Mouse (Mus musculus) myocyte (in vitro differentiated cells): ENCODE results near the gene Cd19.

Experiments
- E2F4 ChIP-seq: IDR thresholded peaks from one replicate; pipeline ENCODE4 v1.6.1; 2011; ENCODE audit warnings: mild to moderate bottlenecking, control low read depth, moderate library complexity; ENCODE audit not compliant: insufficient read depth
- MAX ChIP-seq: IDR thresholded peaks from one replicate; pipeline ENCODE4 v1.6.1; 2011; ENCODE audit warnings: low read depth, mild to moderate bottlenecking, control low read depth
- POLR2A ChIP-seq: IDR thresholded peaks from one replicate; pipeline ENCODE4 v1.6.1; 2011; ENCODE audit warnings: low read depth, mild to moderate bottlenecking, control low read depth, moderate library complexity; ENCODE audit not compliant: insufficient read length
- POLR2AphosphoS2 ChIP-seq: IDR thresholded peaks from one replicate; pipeline ENCODE4 v1.6.1; 2011; ENCODE audit warnings: low read depth, control low read depth; ENCODE audit not compliant: insufficient read length
- TCF12 ChIP-seq: IDR thresholded peaks from one replicate; pipeline ENCODE4 v1.6.1; 2011; ENCODE audit warnings: mild to moderate bottlenecking, control low read depth; ENCODE audit not compliant: poor library complexity, insufficient read depth, severe bottlenecking
- USF1 ChIP-seq: IDR thresholded peaks from one replicate; pipeline ENCODE4 v1.6.1; 2011; ENCODE audit warnings: low read depth, mild to moderate bottlenecking, control low read depth, moderate library complexity

DNA sequence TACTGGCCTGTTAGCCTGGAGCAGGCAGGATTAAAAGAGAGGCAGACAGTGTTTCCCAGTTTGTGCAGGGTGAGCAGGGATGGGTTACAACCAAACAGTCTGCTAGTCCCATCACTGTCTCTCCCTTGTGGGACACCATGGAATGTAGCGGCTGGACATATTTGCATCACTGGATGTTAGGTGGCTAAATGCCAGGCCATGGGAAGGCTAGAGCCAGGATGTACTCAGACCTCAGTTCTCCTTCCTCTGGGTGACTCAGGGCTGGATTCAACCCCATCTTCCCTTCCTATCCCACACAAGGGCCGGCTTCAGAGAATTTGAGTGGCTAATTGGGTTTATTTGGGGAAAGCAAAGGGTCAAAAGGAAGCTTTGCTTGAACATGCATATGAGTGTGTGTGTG lies 6.0 kb downstream of the Cd19 start:
- TF ChIP-seq USF1 (no peak), POLR2AphosphoS2 (no peak), TCF12 (no peak), POLR2A (no peak), E2F4 (no peak), MAX (no peak)
